Mouse (Mus musculus) embryonic facial prominence, embryonic 10.5 days (tissue): ENCODE results near the gene Dlx4. TPM values are rescaled to one million over a fixed set of nuclear protein-coding genes. Genes with fewer than 3 reads are reported as not detected.
A peak's percentile ranks its signal among the peaks of the same experiment; 100 is the strongest.

Experiments used
- DNase-seq: peaks from one replicate; pipeline ENCODE4 v3.0.0-alpha.2; 2017; ENCODE audit warnings: low spot score
- H3K27ac ChIP-seq: fragments of 300-500 bp; sonication (generic); replicated peaks from 2 replicates; pipeline ENCODE4 v1.5.1; 2016; ENCODE audit warnings: mild to moderate bottlenecking
- H3K27me3 ChIP-seq: fragments of 300-500 bp; sonication (generic); replicated peaks from 2 replicates; pipeline ENCODE4 v1.6.1; 2016; ENCODE audit warnings: low read depth, mild to moderate bottlenecking; ENCODE audit not compliant: poor library complexity, severe bottlenecking
- H3K36me3 ChIP-seq: fragments of 300-500 bp; sonication (generic); replicated peaks from 2 replicates; pipeline ENCODE4 v1.6.1; 2016; ENCODE audit warnings: mild to moderate bottlenecking, moderate library complexity
- H3K4me1 ChIP-seq: fragments of 300-500 bp; sonication (generic); 2 replicates; pipeline ENCODE4 v1.6.1; 2016
- H3K4me3 ChIP-seq: fragments of 300-500 bp; sonication (generic); 2 replicates; pipeline ENCODE4 v1.5.1; 2016; ENCODE audit warnings: mild to moderate bottlenecking, moderate library complexity
- H3K9me3 ChIP-seq: fragments of 300-500 bp; sonication (generic); 2 replicates; pipeline ENCODE4 v1.6.1; 2016; ENCODE audit warnings: mild to moderate bottlenecking
- WGBS: fragments of 180-500 bp; shearing (Covaris S2); methylation state at CpG from one replicate; pipeline ENCODE4 v1.1.7; 2016; 5-methylcytosine and 5-hydroxymethylcytosine counted together
- polyA plus RNA-seq: library from polyadenylated mRNA; unstranded; fragments of >200 nt; fragmentation: Nextera tagmentation; extraction: Ambion mirVana; gene quantifications from 2 replicates; pipeline ENCODE4 v1.2.1, GENCODE M21; 2016

Gene Dlx4
- polyA plus RNA-seq = 3.6 and 4.3 TPM in 2 replicates

DNA sequence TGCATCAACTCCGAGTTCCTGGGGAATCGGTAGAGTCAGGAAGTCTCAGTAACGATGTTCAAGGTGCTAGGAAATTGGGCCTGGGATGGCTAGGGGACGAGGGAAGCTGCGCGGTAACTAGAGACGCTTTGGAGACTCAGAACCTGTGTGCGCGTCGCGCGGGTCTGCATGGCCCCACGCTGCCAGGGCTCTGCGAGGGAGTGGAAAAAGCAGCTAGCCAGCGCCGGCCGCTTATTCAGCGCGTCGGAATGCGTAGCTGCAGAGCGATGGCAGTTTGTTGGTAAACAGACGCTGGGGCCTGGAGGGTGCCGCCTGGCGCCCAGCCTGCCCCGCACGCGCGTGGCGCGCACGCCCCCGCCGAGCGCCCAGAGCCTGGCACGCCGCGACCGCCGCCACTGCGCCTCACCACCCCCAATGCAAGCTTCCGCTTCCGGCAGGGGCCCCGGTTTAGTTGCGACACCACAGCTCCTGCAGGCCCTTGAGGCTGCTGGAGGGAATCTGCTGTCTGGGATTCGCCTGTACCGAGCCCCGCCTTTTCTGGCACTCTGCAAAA, at the start of gene Dlx4:
TSS of gene Dlx4 (minus strand) at position 413 of the 553 bp plus-strand sequence.
- Histone ChIP-seq H3K27me3 (peaks cover 100% of the 10 kb centered on the region), H3K4me3 (peak within 1 kb of the TSS; percentile 65), H3K27ac (peak within 1 kb of the TSS; percentile 80), H3K36me3 (no peaks in the 10 kb centered on the region), H3K4me1 (peaks cover 63% of the 10 kb centered on the region), H3K9me3 (no peaks in the 10 kb centered on the region)
- under 1% methylated on average over 48 of the region's 48 CpGs for WGBS
- DNase-seq = peak; percentile 75

- Histone ChIP-seq H3K4me3 (no peak overlapping the region), H3K27ac (peak overlapping the region; percentile 35; the same call in 1 of the 2 replicates), H3K4me1 (peaks cover 58% of the 10 kb centered on the region), H3K36me3 (no peaks in the 10 kb centered on the region), H3K27me3 (peaks cover 60% of the 10 kb centered on the region), H3K9me3 (no peaks in the 10 kb centered on the region)
- WGBS = 63% methylated on average over 11 of the region's 11 CpGs
- DNase-seq = no peak
These were observed 43.8 kb upstream of the Dlx4 start for GRCm38 (mm10) chr11:95189863-95190262.

DNA sequence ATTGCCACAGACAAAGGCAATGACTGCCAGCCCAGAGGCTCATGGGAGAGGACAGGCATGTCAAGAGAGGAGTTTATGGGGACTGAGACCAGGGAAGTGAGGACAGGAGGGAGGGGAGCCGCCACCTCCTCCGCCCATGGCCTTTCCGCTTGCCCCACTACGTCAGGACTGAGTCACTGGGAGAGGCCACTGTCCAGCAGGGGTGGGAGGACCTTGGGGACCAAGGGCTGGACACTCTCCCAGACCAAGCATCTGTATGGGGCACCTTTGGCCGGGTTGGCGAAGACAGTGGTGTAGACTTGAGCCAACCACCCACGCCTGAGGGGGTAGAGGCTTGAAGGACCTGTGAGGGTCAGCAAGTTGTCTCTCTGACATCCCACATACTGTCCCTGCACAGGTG, 40.8 kb upstream of the Dlx4 start:
- WGBS = 93% methylated on average over 7 of the region's 7 CpGs
- Histone ChIP-seq H3K27ac (peak overlapping the region; percentile 69), H3K4me3 (no peak overlapping the region), H3K36me3 (no peaks in the 10 kb centered on the region), H3K27me3 (peaks cover 59% of the 10 kb centered on the region), H3K4me1 (peaks cover 70% of the 10 kb centered on the region), H3K9me3 (no peaks in the 10 kb centered on the region)
- no peak for DNase-seq

- DNase-seq = no peak
- Histone ChIP-seq H3K4me1 (peaks cover 71% of the 10 kb centered on the region), H3K4me3 (no peak overlapping the region), H3K9me3 (no peaks in the 10 kb centered on the region), H3K36me3 (no peaks in the 10 kb centered on the region), H3K27me3 (peaks cover 53% of the 10 kb centered on the region), H3K27ac (peak overlapping the region; percentile 69)
- 33% methylated on average over 11 of the region's 11 CpGs for WGBS
These were observed 39.6 kb upstream of the Dlx4 start for GRCm38 (mm10) chr11:95185700-95186099.

- no peaks in the 10 kb centered on the region for H3K9me3 ChIP-seq
- no peak overlapping the region for H3K4me3 ChIP-seq
- 30% methylated on average over 5 of the region's 5 CpGs for WGBS
- no peak for DNase-seq
- H3K36me3 ChIP-seq = no peaks in the 10 kb centered on the region
- peaks cover 42% of the 10 kb centered on the region for H3K27me3 ChIP-seq
- H3K27ac ChIP-seq = peak overlapping the region; percentile 77; the same call in 1 of the 2 replicates
- peaks cover 68% of the 10 kb centered on the region for H3K4me1 ChIP-seq
These were observed 38.5 kb upstream of the Dlx4 start for GRCm38 (mm10) chr11:95184561-95184960.

DNA sequence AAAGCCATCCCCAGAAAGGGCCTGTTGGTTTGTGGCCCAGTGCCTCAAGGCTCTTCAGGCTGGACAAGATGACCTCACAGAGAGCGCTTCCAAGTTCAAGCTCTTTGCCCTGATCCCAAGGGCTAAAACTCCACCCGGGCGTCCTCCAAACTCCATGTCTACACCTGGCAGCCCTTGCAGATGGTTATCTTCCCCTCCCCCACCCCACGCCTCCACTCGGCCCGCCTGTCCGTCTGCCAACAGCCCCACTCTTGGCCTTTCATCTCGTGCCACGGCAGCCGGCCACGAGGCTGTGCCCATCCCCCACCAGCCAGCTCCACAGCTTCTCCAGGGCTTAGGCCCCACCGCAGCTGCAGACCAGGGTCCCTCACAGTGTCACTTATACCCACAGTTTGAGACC, 33.2 kb upstream of the Dlx4 start:
- DNase-seq = no peak
- peaks cover 33% of the 10 kb centered on the region for H3K4me1 ChIP-seq
- 67% methylated on average over 12 of the region's 12 CpGs for WGBS
- H3K4me3 ChIP-seq = no peak overlapping the region
- no peaks in the 10 kb centered on the region for H3K36me3 ChIP-seq
- H3K9me3 ChIP-seq = no peaks in the 10 kb centered on the region
- peaks cover 22% of the 10 kb centered on the region for H3K27me3 ChIP-seq
- H3K27ac ChIP-seq = no peak overlapping the region

DNA sequence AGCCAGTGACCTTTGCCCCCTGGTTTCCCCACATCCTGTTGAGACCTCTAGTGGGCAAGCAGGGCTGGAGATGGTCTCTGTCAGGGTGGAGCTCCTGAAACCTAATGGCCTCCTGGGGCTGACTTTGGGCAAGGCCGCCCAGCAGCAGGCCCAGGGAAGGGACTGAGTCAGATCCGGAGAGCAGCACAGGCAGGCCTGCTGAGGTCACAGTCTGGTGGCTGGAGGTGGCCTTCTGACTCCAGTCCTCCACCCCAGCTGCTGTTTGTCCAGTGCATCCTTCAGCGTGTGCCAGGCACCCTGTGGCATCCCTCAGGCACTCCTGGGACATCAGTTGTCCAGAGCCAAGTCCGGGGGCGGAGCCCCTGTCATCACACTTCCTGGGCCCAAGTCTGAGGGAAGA, 19.8 kb upstream of the Dlx4 start:
- WGBS = 60% methylated on average over 5 of the region's 5 CpGs
- peaks cover 26% of the 10 kb centered on the region for H3K4me1 ChIP-seq
- no peak for DNase-seq
- H3K4me3 ChIP-seq = no peak overlapping the region
- no peaks in the 10 kb centered on the region for H3K9me3 ChIP-seq
- no peaks in the 10 kb centered on the region for H3K27me3 ChIP-seq
- H3K27ac ChIP-seq = no peak overlapping the region
- H3K36me3 ChIP-seq = no peaks in the 10 kb centered on the region

DNA sequence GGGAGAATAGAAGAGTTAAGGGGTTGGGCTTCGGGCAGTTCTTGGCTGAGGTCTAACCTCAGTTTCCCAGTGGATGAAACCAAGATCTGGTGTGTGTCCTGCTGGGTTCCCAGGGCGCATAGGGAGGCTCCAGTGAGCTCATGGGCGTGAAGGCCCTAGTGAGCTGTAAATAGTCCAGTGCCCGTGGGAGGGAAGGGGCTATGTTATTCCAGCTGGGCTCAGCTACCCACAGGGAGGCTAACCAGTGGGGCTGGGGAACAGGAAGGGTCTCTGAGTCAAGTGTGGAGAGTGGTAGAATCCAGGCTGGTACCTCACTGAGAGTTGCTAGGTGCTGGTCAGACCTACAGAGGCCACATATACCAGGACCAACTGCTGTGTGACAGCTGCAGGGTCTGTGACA, 15.6 kb upstream of the Dlx4 start:
- H3K27me3 ChIP-seq = peaks cover 5% of the 10 kb centered on the region; the same call in 1 of the 2 replicates
- no peaks in the 10 kb centered on the region for H3K36me3 ChIP-seq
- DNase-seq = no peak
- no peak overlapping the region for H3K27ac ChIP-seq
- no peak overlapping the region for H3K4me3 ChIP-seq
- H3K9me3 ChIP-seq = no peaks in the 10 kb centered on the region
- 71% methylated on average over 4 of the region's 4 CpGs for WGBS
- H3K4me1 ChIP-seq = peaks cover 16% of the 10 kb centered on the region

DNA sequence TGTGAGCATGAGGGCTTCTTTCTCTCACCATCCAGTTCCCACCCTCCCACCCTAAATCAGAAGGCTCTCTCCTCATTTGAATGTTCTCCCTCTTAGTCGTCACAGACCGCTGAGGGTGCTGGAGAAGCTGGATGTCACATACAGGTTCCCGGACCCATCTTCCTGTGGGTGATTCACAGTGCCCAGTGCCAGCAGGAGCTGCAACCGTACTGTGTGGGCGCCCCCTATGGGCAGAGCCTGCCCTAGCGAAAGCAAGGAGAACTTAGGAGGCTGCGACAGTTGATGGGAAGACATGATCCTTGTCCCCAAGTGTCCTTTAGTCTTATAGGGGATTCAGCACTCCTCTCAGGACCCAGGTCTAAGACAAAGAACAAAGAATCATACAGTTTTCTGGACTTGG, 14.6 kb upstream of the Dlx4 start:
- H3K27me3 ChIP-seq = peaks cover 12% of the 10 kb centered on the region; the same call in 1 of the 2 replicates
- no peak overlapping the region for H3K4me3 ChIP-seq
- DNase-seq = no peak
- no peaks in the 10 kb centered on the region for H3K9me3 ChIP-seq
- 44% methylated on average over 7 of the region's 7 CpGs for WGBS
- no peaks in the 10 kb centered on the region for H3K36me3 ChIP-seq
- H3K4me1 ChIP-seq = peaks cover 7% of the 10 kb centered on the region
- H3K27ac ChIP-seq = no peak overlapping the region

GRCm38 (mm10) chr11:95159763-95160371, 13.8 kb upstream of the Dlx4 start:
- Histone ChIP-seq H3K4me3 (no peak overlapping the region), H3K4me1 (peaks cover 4% of the 10 kb centered on the region; the same call in 1 of the 2 replicates), H3K27me3 (peaks cover 20% of the 10 kb centered on the region; the same call in 1 of the 2 replicates), H3K9me3 (no peaks in the 10 kb centered on the region), H3K27ac (no peak overlapping the region), H3K36me3 (no peaks in the 10 kb centered on the region)
- DNase-seq = no peak
- 90% methylated on average over 8 of the region's 8 CpGs for whole genome bisulfite sequencing

GRCm38 (mm10) chr11:95157872-95158271, 11.8 kb upstream of the Dlx4 start:
- WGBS = 83% methylated on average over 5 of the region's 5 CpGs
- Histone ChIP-seq H3K4me3 (no peak overlapping the region), H3K9me3 (no peaks in the 10 kb centered on the region), H3K27me3 (peaks cover 40% of the 10 kb centered on the region), H3K36me3 (no peaks in the 10 kb centered on the region), H3K4me1 (peaks cover 1% of the 10 kb centered on the region; the same call in 1 of the 2 replicates), H3K27ac (no peak overlapping the region)
- DNase-seq = no peak

- WGBS = 62% methylated on average over 5 of the region's 5 CpGs
- Histone ChIP-seq H3K27me3 (peaks cover 45% of the 10 kb centered on the region), H3K4me3 (no peak overlapping the region), H3K9me3 (no peaks in the 10 kb centered on the region), H3K36me3 (no peaks in the 10 kb centered on the region), H3K27ac (no peak overlapping the region), H3K4me1 (no peaks in the 10 kb centered on the region)
- DNase-seq = no peak
These were observed 11.3 kb upstream of the Dlx4 start for GRCm38 (mm10) chr11:95157356-95157755.

DNA sequence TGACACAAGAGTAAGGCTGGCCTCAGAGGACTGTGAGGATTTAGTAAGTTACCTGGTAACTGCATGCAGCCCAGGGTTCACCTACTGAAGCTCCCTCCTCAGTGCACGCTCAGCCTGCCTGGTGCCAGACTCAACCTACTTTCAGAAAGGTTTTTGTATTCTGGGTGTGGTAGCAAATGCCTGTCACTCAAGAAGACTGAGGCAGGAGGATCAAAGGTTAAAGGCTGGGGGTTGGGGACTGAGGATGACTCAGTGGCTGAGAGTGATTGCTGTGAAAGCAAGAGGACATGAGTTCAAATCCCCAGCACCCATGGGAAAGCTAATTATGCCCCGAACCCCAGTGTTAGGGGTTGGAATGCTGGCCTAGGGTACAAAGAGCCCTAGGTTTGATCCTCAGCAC, 9.4 kb upstream of the Dlx4 start:
- Histone ChIP-seq H3K27ac (no peak overlapping the region), H3K36me3 (no peaks in the 10 kb centered on the region), H3K9me3 (no peaks in the 10 kb centered on the region), H3K4me1 (peaks cover 14% of the 10 kb centered on the region), H3K27me3 (peaks cover 63% of the 10 kb centered on the region), H3K4me3 (no peak overlapping the region)
- DNase-seq = no peak
- 77% methylated on average over 2 of the region's 2 CpGs for WGBS
